Mouse (Mus musculus) bone marrow, adult 2 months (tissue): ENCODE results near the gene Slc22a23.

ENCODE experiments used
- CTCF ChIP-seq: fragments of 200-500 bp; IDR thresholded peaks from 2 replicates; pipeline ENCODE4 v1.5.1; 2011; ENCODE audit warnings: low read length, control low read depth; ENCODE audit not compliant: control insufficient read depth, insufficient read depth
- POLR2A ChIP-seq: fragments of 200-500 bp; IDR thresholded peaks from 2 replicates; pipeline ENCODE4 v1.6.1; 2011; ENCODE audit warnings: low read depth, mild to moderate bottlenecking, control low read depth, low read length, borderline replicate concordance; ENCODE audit not compliant: control insufficient read depth

DNA sequence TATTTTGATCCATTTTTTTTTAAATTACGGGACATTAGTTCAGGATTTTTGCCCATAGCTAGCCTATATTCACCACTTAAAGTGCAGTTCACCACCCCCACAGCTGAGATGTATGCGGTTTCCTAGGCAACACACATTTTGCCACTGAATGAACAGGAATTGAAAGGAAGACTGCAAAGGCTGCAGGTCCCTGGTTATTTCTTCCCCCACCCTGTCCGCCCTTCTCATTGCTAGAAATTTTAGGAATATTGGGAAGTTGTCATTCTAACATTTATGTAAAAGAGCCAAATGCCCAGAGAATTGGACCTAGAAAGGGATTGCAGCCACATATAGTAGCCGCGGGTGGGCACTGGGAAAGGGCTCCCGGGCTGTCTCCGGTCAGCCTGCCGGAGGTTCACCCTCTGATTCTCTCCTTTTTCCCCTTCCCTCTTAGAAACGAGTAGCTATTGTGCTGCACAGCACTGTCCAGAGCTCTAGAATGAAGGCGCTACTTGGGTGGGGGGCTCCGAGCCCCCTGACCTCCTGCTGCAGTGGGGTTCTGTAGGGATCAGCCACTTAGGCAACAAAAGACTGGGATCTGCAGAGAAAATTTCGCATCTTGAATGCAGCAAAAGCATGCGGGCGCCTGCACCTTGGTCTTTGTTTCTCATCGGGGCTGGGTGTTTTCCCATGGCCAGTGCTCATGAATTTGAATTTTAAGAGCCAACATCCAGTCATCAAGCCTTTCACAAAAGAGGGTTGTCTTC lies 211.5 kb downstream of the Slc22a23 start:
- TF ChIP-seq CTCF, result no peak
- TF ChIP-seq POLR2A, result no peak
